Mouse (Mus musculus) brain, embryonic 18.5 days (tissue): Measurements from ENCODE around the gene Snrpc.

Experiments used
- DNase-seq: peaks from one replicate; pipeline ENCODE4 v3.0.0-alpha.2; 2012; ENCODE audit warnings: low read depth, low spot score

Snrpc gene

GRCm38 (mm10) chr17:27819521-27819970 is 18.4 kb upstream of the Snrpc start:
- no peak for DNase-seq

- DNase-seq = no peak
Observed at GRCm38 (mm10) chr17:27819971-27820567, 17.9 kb upstream of the Snrpc start.

- peak; percentile 96 for DNase-seq
Observed at GRCm38 (mm10) chr17:27820568-27821406, 17.2 kb upstream of the Snrpc start, which contains the start of gene D17Wsu92e. Gene D17Wsu92e (minus strand): TSS chr17:27820648.

- DNase-seq = no peak
Observed at GRCm38 (mm10) chr17:27821407-27822338, 16.3 kb upstream of the Snrpc start.

DNA sequence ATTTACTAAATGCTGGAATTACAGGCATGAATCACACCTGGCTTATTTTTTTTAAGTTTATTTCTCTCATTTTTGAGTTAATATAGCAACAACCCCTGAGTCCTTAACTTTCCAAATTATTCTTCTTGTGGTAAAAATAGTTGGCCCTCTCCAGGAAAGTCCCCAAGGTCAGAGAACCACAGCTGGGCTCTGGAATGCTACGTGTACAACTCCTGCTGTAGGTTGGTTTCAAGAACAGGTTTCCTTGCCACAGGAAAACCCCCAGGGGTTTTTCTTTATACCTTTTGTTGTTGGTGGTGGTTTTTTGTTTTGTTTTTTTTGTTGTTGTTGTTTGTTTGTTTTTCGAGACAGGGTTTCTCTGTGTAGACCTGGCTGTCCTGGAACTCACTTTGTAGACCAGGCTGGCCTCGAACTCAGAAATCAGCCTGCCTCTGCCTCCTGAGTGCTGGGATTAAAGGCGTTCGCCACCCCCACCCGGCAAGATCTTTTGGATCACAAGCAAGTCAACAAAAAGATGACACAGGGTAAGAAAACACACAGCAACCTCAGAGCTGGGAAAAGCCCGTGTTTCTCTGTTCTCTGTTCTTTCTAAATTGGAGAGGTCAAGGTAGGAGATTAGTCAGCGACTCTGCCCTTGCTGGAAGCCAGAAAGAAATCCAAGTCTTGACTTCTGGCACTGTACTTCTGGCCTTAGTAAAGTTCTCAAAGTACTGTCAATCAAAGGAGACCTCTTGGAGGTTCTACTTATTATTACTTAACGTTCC is 14.6 kb upstream of the Snrpc start:
- DNase-seq = no peak

- no peak for DNase-seq
Observed at GRCm38 (mm10) chr17:27824941-27825340, 13.0 kb upstream of the Snrpc start.

GRCm38 (mm10) chr17:27825539-27825938 is 12.4 kb upstream of the Snrpc start:
- DNase-seq = no peak

- no peak for DNase-seq
Observed at GRCm38 (mm10) chr17:27825984-27826905, 11.7 kb upstream of the Snrpc start.

DNA sequence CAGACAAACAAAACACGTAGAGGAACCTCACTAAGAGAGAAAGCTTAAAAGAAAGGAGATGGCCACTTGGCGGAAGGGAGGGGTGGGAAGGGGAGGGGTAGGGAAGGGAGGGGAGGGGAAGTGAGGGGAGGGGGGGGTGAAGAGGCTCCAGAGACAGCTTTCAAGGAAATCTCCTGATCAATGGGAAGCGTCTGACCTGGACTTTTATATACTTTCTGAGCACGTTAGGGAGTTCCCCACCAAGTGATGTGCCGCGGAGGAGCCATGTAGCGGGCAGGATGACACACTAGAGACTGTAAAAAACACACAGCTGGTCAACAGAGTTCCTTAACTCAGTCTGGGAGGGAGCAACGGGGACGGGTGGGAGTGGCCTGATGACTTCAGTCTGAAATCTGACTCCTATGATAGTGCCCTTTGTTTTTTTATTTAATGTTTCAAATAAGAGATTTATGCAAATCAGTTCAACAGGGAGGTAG is 11.0 kb upstream of the Snrpc start:
- no peak for DNase-seq

GRCm38 (mm10) chr17:27827511-27827910 is 10.4 kb upstream of the Snrpc start:
- DNase-seq = no peak

DNA sequence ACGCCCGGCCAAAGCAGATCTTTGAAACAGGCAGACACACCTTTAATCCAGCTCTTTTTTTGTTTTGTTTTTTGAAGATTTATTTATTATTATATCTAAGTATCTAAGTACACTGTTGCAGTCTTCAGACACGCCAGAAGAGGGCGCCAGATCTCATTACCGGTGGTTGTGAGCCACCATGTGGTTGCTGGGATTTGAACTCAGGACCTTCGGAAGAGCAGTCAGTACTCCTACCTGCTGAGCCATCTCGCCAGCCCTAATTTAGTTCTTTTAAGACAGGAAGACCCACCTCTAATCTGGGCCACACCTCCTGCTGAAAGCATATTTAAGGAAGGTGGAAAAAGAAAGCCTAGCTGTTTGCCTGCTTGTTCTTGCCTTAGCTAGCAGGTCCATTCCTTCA is 7.5 kb upstream of the Snrpc start:
- DNase-seq = no peak

GRCm38 (mm10) chr17:27839469-27840252 is 1.7 kb downstream of the Snrpc start:
- DNase-seq = peak; percentile 95

GRCm38 (mm10) chr17:27848351-27848750 is 10.4 kb downstream of the Snrpc start:
- DNase-seq = no peak

DNA sequence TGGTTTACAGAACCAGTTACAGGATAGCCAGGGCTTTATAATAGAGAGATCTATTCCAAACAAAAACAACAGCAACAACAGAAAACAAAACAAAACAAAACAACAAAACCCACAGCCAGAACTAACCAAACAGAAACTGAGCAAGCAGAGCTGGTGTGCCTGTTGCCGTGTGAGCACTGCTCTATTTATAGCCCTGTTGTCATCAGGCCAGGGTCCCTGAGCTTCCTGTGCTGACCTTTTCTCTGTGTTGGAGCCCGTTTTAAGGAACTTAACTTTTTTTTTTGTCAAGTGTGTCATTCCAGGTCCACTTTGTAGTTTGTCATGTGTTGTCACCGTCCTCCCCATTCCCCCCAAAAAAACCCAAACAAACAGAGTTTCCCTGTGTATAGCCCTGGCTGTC is 13.1 kb downstream of the Snrpc start:
- DNase-seq = no peak

DNA sequence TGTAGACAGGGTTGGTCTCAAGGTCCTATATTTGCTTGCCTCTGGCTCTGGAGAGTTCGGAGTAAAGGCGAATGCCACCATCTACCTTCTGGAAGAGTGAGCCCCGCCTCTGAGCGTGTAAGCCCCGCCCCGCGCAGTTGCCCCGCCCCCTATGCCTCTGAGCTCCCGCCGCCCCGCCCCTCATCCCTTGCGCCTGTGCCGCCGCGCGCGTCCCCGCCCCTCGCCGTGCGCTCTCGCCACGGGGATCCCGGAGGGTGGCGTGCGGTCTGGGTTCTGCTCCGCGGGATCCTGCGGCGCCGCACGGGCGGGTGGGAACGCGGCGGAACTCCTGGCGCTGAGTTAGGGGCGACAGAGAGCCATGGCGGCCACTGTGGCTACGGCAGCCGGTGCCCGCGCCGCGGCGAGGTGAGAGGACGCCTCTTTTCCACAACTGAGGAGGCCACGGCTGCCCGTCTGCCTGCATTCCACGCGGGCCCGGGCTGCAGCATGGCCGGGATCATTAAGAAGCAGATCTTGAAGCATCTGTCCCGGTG is 18.4 kb downstream of the Snrpc start, which contains the start of gene Uhrf1bp1:
TSS of gene Uhrf1bp1 (plus strand) at position 177 of the 533 bp plus-strand sequence.
- DNase-seq = peak; percentile 60

DNA sequence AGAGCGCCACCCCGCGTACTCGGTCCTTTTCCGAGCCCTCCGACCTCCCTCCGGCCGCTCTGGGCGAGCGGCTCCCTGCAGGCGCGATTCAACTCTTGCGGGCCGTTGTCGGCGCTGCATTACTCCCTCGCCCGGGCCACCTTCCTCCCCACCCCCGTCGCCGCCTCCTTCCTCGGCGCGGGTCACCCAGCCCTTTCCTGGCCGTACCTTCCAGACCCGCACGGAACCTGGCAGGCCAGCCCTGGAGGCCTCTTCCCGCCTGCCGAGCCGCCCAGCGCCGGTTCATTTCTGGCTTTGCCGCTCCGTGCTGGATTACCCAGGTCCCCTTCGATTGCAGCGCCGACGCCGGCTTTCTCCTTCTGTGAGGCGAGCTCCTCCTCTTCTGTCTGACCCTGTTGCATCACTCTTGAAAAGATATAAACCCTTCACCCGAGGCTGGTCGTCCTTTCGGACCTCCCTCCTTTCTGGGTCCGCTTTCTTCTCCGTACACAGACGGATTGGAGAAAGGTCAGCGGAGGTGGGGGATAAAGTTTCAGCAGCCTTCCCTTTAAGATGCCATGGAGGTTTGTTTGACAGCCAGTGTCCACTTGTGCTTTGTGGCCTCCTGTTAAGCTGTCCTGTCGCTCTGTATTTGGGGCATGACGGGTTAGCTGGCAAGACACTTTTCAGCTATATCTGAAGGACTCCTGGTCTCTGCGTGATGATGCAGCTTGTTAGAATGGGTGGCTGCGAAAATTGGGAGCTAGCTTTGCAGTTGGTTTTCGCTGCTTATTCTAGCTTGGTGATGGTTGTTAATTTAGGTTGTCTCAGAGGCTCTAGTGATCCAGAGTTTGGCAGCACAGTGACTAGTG is 19.1 kb downstream of the Snrpc start:
- DNase-seq = no peak

GRCm38 (mm10) chr17:27857649-27858475 is 19.9 kb downstream of the Snrpc start:
- no peak for DNase-seq
